Mouse (Mus musculus) myocyte (in vitro differentiated cells): ENCODE data around the gene Pgls.

Source experiments
- MAX ChIP-seq: IDR thresholded peaks from one replicate; pipeline ENCODE4 v1.6.1; 2011; ENCODE audit warnings: low read depth, mild to moderate bottlenecking, control low read depth
- MYOD1 ChIP-seq, 3 experiments: IDR thresholded peaks; one replicate each; pipeline ENCODE4 v1.6.1; 2011; ENCODE audit warnings: control low read depth in 2 of 3, low read depth in 2 of 3, mild to moderate bottlenecking in 2 of 3, moderate library complexity in 1 of 3; ENCODE audit not compliant: insufficient read length in 2 of 3, control insufficient read depth in 1 of 3
- MYOG ChIP-seq, 3 experiments: IDR thresholded peaks; one replicate each; pipeline ENCODE4 v1.6.1; 2011; ENCODE audit warnings: control low read depth in 2 of 3, low read depth in 2 of 3, mild to moderate bottlenecking in 2 of 3; ENCODE audit not compliant: insufficient read length in 2 of 3, control insufficient read depth in 1 of 3, insufficient read depth in 1 of 3
- POLR2A ChIP-seq: IDR thresholded peaks from one replicate; pipeline ENCODE4 v1.6.1; 2011; ENCODE audit warnings: low read depth, mild to moderate bottlenecking, control low read depth, moderate library complexity; ENCODE audit not compliant: insufficient read length
- POLR2AphosphoS2 ChIP-seq: IDR thresholded peaks from one replicate; pipeline ENCODE4 v1.6.1; 2011; ENCODE audit warnings: low read depth, control low read depth; ENCODE audit not compliant: insufficient read length
- REST ChIP-seq: IDR thresholded peaks from one replicate; pipeline ENCODE4 v1.6.1; 2011; ENCODE audit warnings: mild to moderate bottlenecking, control low read depth, moderate library complexity; ENCODE audit not compliant: insufficient read depth, insufficient read length
- TCF12 ChIP-seq: IDR thresholded peaks from one replicate; pipeline ENCODE4 v1.6.1; 2011; ENCODE audit warnings: mild to moderate bottlenecking, control low read depth; ENCODE audit not compliant: poor library complexity, insufficient read depth, severe bottlenecking
- USF1 ChIP-seq: IDR thresholded peaks from one replicate; pipeline ENCODE4 v1.6.1; 2011; ENCODE audit warnings: low read depth, mild to moderate bottlenecking, control low read depth, moderate library complexity

- TF ChIP-seq MAX (no peak), POLR2A (no peak), REST (no peak), MYOG (IDR thresholded peaks at IDR 0.05; ENCODE audit: control insufficient read depth in 1 of 3, insufficient read depth in 1 of 3, insufficient read length in 2 of 3, low read depth in 2 of 3) (no peak), MYOD1 (IDR thresholded peaks at IDR 0.05; ENCODE audit: control insufficient read depth in 1 of 3, insufficient read length in 2 of 3, low read depth in 2 of 3) (no peak), TCF12 (no peak), USF1 (no peak), POLR2AphosphoS2 (no peak)
Observed at GRCm38 (mm10) chr8:71588762-71589161, 3.2 kb upstream of the Pgls start.
